Mouse (Mus musculus) MEL (cell line): ENCODE data around the gene Copg2.

ENCODE experiments used
- CTCF ChIP-seq, 3 experiments: IDR thresholded peaks in 2 of 3; conservative IDR thresholded peaks in 1 of 3; 2 replicates each; pipeline ENCODE4 v1.5.1; 2011 to 2012; ENCODE audit warnings: low read length in 3 of 3, low read depth in 2 of 3, mild to moderate bottlenecking in 2 of 3, improper control_type of control experiment in 1 of 3, inconsistent platforms in 1 of 3, mixed read lengths in 1 of 3, moderate library complexity in 1 of 3; ENCODE audit not compliant: control insufficient read depth in 1 of 3, insufficient read depth in 1 of 3, poor library complexity in 1 of 3, severe bottlenecking in 1 of 3
- POLR2A ChIP-seq, 2 experiments: IDR thresholded peaks; 2 replicates each; pipeline ENCODE4 v1.6.1; 2011 to 2012; ENCODE audit warnings: low read length in 2 of 2, mild to moderate bottlenecking in 2 of 2, control low read depth in 1 of 2, improper control_type of control experiment in 1 of 2, low read depth in 1 of 2, moderate library complexity in 1 of 2; ENCODE audit not compliant: control insufficient read depth in 1 of 2, insufficient read depth in 1 of 2, poor library complexity in 1 of 2

- TF ChIP-seq POLR2A (IDR thresholded peaks at IDR 0.05; ENCODE audit: control insufficient read depth in 1 of 2, insufficient read depth in 1 of 2, low read depth in 1 of 2, low read length in 2 of 2, poor library complexity in 1 of 2) (no peak), CTCF (IDR thresholded peaks at IDR 0.05 in 2 of 3, conservative IDR thresholded peaks at IDR 0.05 in 1 of 3; ENCODE audit: control insufficient read depth in 1 of 3, insufficient read depth in 1 of 3, low read depth in 2 of 3, low read length in 3 of 3, poor library complexity in 1 of 3, severe bottlenecking in 1 of 3) (no peak)
These were observed 160.2 kb downstream of the Copg2 start for GRCm38 (mm10) chr6:30736372-30736762.
